Mouse (Mus musculus) natural killer cell, adult 2 months (primary cell): ENCODE data around the gene Chst8.
A peak's percentile ranks its signal among the peaks of the same experiment; 100 is the strongest.

Source experiments
- DNase-seq, 2 experiments: peaks; one replicate each; pipeline ENCODE4 v3.0.0; 2022; ENCODE audit warnings: low spot score in 2 of 2

Chst8 gene

DNA sequence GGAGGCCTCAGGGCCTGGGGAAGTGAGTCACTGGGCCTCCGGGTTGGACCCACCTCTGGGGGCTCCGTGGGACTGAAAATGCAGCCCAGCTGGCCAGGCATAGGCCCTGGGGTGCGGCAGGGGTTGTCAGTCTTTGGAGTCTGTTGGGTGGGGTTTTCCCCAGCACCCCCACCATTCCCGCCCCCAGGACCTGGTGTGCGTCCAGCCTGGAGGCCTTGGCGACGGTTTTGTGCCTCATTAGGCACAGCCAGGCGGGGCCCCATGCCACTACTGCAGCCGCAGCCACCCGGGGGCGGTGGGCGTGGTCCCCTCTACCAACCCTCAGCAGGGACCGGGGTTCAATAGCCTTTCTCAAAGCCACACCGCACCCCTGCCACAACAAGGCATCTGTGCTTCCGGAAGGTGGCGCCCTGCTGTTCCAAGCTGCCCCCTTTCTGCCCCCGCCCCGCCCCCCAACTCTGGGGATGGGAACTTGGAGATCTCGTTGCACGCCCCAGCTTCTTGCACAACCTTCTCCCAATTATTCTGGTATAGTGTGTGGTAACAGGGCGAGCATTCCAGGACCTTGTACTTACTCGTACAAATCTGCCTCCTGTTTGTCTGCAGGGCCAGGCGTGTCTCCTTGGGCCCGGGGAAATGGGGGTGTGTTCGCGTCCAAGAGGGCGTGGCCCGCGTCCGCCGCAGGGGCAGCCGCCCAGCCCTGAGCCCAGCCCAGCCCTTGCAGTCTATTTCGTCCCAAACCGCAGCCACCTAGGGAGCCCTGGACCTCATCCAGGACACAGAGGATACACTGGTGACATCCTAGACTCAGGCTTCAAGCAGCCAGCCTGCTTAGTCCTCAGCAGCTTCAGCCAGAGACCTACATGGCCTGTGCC, 182.1 kb downstream of the Chst8 start:
- DNase-seq = peak; percentile 49 to 66

DNA sequence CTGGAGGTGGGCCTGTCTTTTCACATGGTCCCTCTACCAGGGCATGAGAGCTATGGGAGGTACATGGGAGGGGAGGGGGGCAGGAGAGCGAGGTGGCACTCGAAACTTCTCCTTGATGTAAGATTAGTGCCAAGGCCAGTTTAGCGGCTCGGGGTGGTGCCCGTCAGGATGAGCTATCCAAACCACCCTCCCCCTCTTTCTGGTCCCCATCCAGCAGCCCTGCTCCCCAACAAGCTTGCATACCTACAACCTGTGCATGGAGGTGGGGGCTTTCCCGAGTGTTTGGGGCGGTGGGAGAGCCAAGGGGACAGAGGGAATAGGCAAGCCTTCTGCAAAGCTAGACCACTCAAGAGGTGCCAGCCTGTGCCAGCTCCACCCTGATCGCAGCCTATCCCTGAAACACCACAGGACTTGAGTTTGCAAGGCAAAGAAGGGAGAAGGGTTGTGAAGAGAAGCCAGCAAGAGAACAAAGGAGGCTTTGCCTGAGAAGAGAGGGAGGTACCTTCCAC, 182.8 kb downstream of the Chst8 start:
- DNase-seq = no peak
